Mouse (Mus musculus): Measurements from ENCODE around the gene Usp21.
"Not testable (repeated sequence)": the region's sequence is repeated elsewhere in the genome, so short reads cannot be mapped to it uniquely, and the experiment has no call there.

Usp21 gene

DNA sequence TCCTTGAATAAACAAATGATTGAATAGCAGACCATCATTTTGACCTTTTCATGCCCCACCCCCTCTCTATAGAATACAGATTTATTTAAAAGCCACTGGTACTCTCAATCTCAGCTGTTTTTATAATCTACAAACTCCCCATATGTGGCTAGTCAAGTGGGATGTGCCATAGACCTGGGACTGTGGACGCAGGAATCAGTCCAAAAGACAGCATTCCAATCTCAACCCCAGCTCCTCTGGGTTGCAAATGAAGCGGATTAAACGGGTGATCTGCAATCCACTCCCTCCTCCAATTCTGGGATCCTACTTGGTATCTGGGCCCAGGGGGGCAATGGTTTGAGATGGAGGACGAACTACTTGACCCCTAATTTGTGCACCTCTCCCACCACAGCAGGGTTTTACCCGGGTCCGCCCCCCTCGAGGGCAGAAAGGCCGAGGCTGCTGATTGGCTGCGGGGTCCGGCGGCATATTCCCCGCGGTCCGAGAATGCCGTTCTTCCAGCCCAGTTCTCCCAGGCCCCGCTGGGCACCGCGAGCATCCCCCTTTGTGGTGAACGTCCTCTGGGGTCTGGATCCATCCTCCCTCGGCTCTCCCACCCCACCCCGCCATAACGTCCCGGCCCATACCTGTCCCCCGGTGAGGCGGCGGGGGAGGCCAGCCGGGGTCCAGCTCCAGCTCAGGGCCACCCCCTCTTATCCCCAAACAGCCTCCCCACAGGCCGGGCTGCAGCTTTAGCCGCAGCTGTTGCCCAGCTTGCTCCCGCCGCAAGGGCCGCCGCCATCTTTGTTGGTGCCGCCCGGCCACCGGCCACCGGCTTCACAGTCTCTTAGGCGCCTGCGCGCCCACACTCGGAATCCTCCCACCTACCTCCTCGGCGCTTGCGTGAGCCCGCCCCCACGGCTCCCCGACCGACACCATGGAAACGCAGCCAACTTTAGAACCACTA, at the start of gene Usp21:
Gene Usp21 (minus strand): TSS at position 856 of the 946 bp plus-strand sequence.
- in situ Hi-C loops (cut with MboI, MseI) = no loop called here

DNA sequence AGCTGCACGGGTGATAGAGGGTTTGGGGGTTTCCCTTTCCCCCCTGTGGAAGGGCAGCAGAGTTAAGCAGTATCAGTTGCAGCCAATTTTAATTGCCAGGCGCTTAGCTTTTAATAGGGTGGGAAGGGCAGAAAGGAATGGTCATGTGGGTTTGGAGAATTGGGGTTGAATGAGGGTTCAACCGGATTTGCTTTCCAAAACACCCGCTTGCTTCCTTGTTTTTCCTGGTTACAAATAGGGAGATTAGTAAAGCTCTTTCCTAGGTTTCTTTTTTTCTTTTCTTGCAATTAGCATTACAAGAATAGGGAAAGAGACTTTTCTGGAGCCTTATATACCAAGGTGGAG, 42.4 kb upstream of the Usp21 start:
- in situ Hi-C loops (cut with MboI, MseI) = no loop called here

GRCm38 (mm10) chr1:171329433-171330215, 41.8 kb upstream of the Usp21 start:
- in situ Hi-C loops (cut with MboI, MseI) = loop anchor here (5.0 kb wide), 1 partner anchor 58 kb away; the partner anchor contains the start of gene Arhgap30

- in situ Hi-C loops (cut with MboI, MseI) = loop anchor here (5.0 kb wide), 1 partner anchor 58 kb away; the partner anchor contains the start of gene Arhgap30
Measured at GRCm38 (mm10) chr1:171328839-171329432, 41.1 kb upstream of the Usp21 start, which contains the start of gene Dedd. Gene Dedd, plus strand, starts transcription at chr1:171329145.

DNA sequence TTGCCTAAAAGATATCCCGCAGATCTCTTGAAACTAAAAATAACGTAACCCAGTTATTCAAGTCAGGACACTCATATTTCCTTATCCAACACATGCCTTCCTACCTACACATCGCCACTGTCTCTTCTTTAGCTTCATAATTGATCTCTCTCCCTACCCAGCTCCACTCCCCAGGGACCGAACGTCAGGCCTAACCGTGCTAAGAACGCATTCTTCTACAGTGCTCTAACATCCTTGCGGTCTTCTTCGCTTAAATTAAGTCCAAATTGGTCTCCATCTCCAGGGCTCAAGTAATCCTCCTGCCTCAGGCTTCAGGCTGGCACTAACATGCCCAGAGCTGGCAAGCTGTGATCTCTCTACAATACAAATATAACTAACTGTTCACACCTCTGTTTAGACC, 40.5 kb upstream of the Usp21 start:
- in situ Hi-C loops (cut with MboI, MseI) = loop anchor here (5.0 kb wide), 1 partner anchor 59 kb away; the partner anchor contains the start of gene Arhgap30

DNA sequence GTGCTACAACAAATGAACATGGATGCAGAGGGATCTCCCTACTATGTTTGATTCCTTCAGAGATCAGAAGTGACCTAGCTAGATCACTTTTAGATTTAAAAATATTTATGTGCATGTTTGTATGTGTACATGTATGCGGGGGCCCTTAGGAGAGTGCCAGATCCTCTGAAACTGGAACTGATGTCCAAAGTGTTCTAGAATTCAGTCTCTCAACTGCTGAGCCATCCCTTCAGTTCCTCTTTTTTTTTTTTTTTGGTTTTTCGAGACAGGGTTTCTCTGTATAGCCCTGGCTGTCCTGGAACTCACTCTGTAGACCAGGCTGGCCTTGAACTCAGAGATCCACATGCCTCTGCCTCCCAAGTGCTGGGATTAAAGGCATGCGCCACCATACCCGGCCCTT, 38.8 kb upstream of the Usp21 start:
- in situ Hi-C loops (cut with MboI, MseI) = loop anchor here (5.0 kb wide), 1 partner anchor 61 kb away; the partner anchor contains the start of gene Arhgap30

GRCm38 (mm10) chr1:171325571-171325970, 37.8 kb upstream of the Usp21 start:
- in situ Hi-C loops (cut with MboI, MseI) = loop anchor here (5.0 kb wide), 1 partner anchor 62 kb away; the partner anchor contains the start of gene Arhgap30

DNA sequence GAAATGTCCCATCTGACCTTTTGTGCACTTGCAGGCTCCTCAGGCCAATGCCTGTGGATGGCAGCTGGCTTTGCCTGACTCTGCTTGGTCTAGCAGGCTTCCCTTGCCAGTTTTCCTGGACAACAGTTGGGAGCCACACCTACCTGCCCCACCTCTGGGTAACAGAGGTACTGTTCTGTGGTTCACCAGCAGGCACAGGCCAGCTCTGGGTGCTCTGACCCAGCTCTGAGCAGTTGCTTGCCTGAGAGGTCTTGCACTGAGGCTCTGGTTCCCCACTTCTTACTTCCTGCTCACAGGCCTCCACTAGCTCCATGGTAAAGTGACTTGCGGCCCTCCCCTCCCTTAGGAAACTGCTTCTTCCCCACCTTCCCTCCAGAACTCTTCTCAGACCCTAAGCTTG, 34.2 kb upstream of the Usp21 start:
- in situ Hi-C loops (cut with MboI, MseI) = no loop called here

DNA sequence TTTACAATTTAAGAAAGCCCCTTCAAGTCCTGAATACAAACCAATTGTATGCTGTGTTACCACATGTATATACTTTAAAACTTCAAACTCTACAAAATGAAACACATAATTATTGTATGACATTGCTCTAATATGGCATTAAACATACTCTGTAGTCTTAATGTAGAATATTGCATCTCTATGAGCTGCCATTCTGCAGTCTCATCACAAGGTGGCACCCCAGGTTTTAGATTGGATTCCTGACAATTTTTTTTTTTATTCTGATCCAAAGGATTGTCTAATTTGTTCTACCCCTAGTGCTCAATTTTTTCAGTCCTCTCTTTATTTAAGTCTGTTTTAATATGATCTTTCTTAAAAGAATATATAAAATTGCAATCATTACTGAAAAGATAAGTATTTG, 33.6 kb upstream of the Usp21 start:
- in situ Hi-C loops (cut with MboI, MseI) = no loop called here

DNA sequence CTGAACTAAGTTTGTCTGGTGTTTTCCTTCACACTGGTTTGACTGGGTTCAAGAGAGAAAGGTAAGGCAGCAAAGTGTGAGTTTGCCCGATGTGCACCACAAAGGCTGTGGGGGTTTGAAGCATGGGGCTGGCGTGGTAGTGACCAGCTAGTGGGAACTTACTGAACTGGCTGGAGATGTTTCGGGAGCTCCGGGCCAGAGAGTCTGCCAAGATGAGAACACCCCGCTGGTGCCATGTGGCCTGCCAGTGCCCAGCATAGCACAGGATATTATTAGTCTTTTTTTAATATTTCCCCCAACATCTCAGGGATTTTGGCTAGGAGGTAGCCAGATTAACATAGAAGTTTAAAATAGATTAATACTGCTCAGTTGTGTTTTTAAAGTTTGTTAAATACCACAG, 32.4 kb upstream of the Usp21 start:
- in situ Hi-C loops (cut with MboI, MseI) = no loop called here

DNA sequence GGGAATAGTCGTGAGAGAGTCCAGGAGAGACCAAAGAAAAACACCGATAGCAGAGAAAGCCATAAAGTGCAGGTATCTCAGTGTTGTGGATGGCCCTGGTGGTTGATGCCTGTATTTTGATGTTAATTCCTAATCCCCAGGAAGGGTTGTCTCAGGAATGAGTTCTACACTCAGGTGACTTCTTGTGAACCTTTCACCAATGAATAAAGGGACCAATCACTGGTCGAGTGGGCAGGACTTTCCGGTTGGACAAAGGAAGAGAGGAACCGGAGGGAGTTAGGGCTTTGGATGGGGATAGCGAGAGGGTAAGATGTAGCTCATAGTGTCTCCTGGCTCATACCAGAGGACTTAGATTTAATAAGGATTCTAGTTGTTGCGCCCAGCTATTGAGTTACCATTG, 32.0 kb upstream of the Usp21 start:
- in situ Hi-C loops (cut with MboI, MseI) = no loop called here

GRCm38 (mm10) chr1:171309321-171309720, 21.5 kb upstream of the Usp21 start:
- in situ Hi-C loops (cut with MboI, MseI) = no loop called here

GRCm38 (mm10) chr1:171306157-171306556, 18.4 kb upstream of the Usp21 start:
- in situ Hi-C loops (cut with MboI, MseI) = not testable (repeated sequence)

DNA sequence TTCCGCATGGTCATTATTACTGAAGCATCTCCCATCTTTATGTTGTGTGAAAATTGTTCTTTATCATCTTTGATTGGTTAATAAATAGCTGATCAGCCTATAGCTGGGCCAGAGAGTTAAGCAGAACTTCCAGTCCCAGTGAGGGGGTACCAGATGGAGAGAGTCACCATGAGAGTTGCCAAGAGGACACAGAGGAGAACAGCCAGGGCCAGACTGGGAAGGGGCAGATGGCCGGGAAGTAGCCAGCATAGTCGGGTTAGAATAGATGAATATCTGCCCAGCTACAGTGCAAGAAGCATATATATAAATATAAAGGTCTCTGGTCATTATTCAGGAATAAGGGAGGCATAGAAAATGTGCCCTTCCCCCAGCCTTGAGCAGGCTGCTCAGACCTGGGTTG, 10.4 kb upstream of the Usp21 start:
- in situ Hi-C loops (cut with MboI, MseI) = no loop called here

DNA sequence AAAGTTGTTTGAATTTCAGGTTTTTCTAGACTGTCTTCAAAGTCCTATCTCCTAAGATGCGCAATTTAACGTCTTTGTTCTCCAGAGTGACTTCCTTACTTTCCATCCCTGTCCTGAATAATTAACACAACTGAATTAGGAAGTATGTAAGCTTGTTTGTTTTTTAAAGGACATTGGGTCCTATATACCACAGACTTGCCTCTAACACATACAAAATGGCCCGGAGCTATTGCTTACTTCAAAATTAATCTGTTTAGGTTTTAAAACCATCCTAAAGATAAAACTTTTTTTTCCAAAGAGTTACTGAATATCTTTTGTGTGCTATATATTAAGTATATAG, 7.2 kb upstream of the Usp21 start:
- in situ Hi-C loops (cut with MboI, MseI) = no loop called here

DNA sequence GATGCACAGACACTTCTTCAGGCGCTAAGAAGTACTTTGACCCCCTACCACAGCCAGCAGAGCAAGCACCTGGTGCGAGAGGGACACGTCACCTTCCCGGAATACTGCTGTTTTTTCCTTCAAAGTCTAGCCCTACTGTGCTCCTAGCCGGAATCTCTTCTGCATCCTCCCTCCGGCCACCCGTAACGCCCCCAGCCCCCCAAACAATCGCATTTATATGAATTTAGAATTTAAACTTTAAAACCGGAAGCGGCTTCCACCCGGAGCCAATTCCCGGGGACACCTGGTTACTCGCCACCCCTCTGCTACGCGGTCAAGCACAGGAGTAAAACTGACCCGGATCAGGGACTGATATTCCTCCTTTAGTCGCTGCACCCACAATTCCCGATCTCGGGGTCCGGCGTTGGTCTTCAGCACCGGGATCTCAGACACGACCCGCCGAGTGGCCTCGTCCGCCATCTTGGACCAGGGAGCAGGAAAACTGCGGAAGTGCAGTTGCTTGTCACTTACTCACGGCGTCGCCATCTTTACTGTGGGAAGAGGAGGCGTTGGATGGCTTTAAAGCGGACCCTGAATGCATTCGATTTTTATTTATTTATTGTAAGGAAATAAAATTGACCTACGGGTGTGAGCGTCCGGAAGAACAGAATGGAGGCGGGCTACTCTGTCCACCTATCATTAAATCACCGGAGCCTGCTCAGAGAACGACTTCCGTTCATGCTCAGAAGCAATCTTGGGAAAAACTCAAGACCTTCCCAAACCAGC, 6.7 kb upstream of the Usp21 start, which contains the start of gene Ufc1:
Gene Ufc1 (minus strand): TSS at position 727 of the 765 bp plus-strand sequence.
- in situ Hi-C loops (cut with MboI, MseI) = no loop called here

GRCm38 (mm10) chr1:171293906-171294297, 6.1 kb upstream of the Usp21 start:
- in situ Hi-C loops (cut with MboI, MseI) = no loop called here

DNA sequence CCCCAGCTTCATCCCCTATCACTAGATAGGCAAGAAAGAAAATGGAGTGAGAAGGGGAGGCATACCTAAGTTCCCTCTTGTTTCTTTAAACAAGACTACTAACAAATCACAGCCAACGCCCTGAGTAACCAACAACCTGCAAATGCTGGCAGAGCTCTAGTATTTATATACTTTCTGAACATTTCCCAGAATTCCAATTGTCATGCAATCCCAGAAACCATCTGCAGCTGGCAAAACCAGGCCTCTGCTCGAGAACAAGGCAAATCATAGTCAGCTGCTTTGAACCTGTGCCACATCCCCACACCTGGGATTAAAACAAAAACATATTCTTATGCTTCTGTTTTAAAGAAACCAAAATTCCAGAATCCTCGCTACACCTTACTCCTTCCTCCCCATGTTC, 5.6 kb upstream of the Usp21 start:
- in situ Hi-C loops (cut with MboI, MseI) = no loop called here

- in situ Hi-C loops (cut with MboI, MseI) = no loop called here
Measured at GRCm38 (mm10) chr1:171288328-171288727, 537 bp upstream of the Usp21 start.

DNA sequence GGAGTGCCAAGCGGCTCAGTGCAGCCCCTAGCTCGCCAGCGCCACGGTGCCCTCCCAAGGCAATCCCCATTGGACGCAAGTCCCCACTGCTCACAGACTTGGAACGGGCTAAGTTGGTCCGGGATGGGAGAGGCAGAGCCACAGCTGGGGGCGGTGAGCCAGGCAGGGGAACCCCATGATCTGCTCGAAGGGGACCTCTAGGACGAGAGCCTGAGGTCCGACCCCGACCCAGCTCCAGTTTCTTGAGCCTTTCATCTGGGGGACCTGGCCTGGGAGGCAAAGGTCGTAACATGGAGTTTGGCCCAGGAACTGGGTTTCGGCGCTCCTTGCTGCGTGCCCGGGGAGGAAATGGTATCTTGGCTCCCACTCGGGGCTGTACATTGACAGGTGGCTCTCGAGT, 1.3 kb downstream of the Usp21 start:
- in situ Hi-C loops (cut with MboI, MseI) = no loop called here
